Comparison of ENCODE assay signal across 7 mouse cellular contexts in genomic region chr7:118364353-118365007, GRCm38 (mm10).
A peak's percentile ranks its signal among the peaks of the same experiment; 100 is the strongest.
DNase-seq lines count a peak whose midpoint lies in the region; ATAC-seq and TF ChIP-seq lines count a peak whose summit lies in the region.

No protein-coding gene starts in this region.

- no peak overlapping the region for H3K27ac ChIP-seq in hindbrain, postnatal 0 days
- no peak overlapping the region for H3K27ac ChIP-seq in hindbrain, embryonic 16.5 days (ENCODE audit: low read depth, low read length)
- H3K27ac ChIP-seq in forebrain, embryonic 14.5 days (ENCODE audit: low read depth, low read length) = no peak overlapping the region
- H3K27ac ChIP-seq in layer of hippocampus, adult 2 months = peak overlapping the region; percentile 81
- H3K27ac ChIP-seq in midbrain, embryonic 13.5 days = no peak overlapping the region

- no peaks in the 10 kb centered on the region for H3K27me3 ChIP-seq in hindbrain, postnatal 0 days (ENCODE audit: insufficient read depth, low read length)
- H3K27me3 ChIP-seq in hindbrain, embryonic 16.5 days (replicated peaks; ENCODE audit: control insufficient read depth, insufficient read depth, low read length) = no peaks in the 10 kb centered on the region
- H3K27me3 ChIP-seq in forebrain, embryonic 14.5 days (replicated peaks; ENCODE audit: control insufficient read depth, insufficient read depth, low read length) = no peaks in the 10 kb centered on the region
- H3K27me3 ChIP-seq in midbrain, embryonic 13.5 days = no peaks in the 10 kb centered on the region

- H3K9ac ChIP-seq in hindbrain, postnatal 0 days (replicated peaks; ENCODE audit: low read length) = no peak overlapping the region
- no peak overlapping the region for H3K9ac ChIP-seq in hindbrain, embryonic 16.5 days (ENCODE audit: low read depth, low read length)
- no peak overlapping the region for H3K9ac ChIP-seq in forebrain, embryonic 14.5 days (ENCODE audit: low read length)
- H3K9ac ChIP-seq in midbrain, embryonic 13.5 days (replicated peaks) = no peak overlapping the region

- no peaks in the 10 kb centered on the region for H3K9me3 ChIP-seq in hindbrain, postnatal 0 days (ENCODE audit: low read length)
- no peaks in the 10 kb centered on the region for H3K9me3 ChIP-seq in hindbrain, embryonic 16.5 days (ENCODE audit: control insufficient read depth, low read length)
- H3K9me3 ChIP-seq in forebrain, embryonic 14.5 days (replicated peaks; ENCODE audit: control insufficient read depth, low read length) = no peaks in the 10 kb centered on the region
- no peaks in the 10 kb centered on the region for H3K9me3 ChIP-seq in midbrain, embryonic 13.5 days

- H3K4me3 ChIP-seq in hindbrain, postnatal 0 days (ENCODE audit: low read length) = no peak overlapping the region
- no peak overlapping the region for H3K4me3 ChIP-seq in hindbrain, embryonic 16.5 days (ENCODE audit: low read length)
- no peak overlapping the region for H3K4me3 ChIP-seq in forebrain, embryonic 14.5 days (ENCODE audit: low read depth, low read length)
- H3K4me3 ChIP-seq in layer of hippocampus, adult 2 months = no peak overlapping the region
- no peak overlapping the region for H3K4me3 ChIP-seq in midbrain, embryonic 13.5 days (replicated peaks)

- H3K4me1 ChIP-seq in hindbrain, postnatal 0 days (ENCODE audit: insufficient read depth, low read length) = peaks cover 5% of the 10 kb centered on the region; the same call in 1 of the 2 replicates
- H3K4me1 ChIP-seq in hindbrain, embryonic 16.5 days (ENCODE audit: control insufficient read depth, insufficient read depth, low read depth, low read length) = no peaks in the 10 kb centered on the region; the same call in 1 of the 2 replicates
- H3K4me1 ChIP-seq in forebrain, embryonic 14.5 days (ENCODE audit: control insufficient read depth, insufficient read depth, low read length) = peaks cover 3% of the 10 kb centered on the region; the same call in 1 of the 2 replicates
- 0 out of 2 replicates have a peak, but pooled peaks cover 7% of the 10 kb centered on the region for H3K4me1 ChIP-seq in midbrain, embryonic 13.5 days (replicated peaks)

- 26% methylated on average over 7 of the region's 7 CpGs for WGBS in hindbrain, postnatal 0 days
- WGBS in hindbrain, embryonic 16.5 days = 32% methylated on average over 7 of the region's 7 CpGs
- 30% methylated on average over 7 of the region's 7 CpGs for WGBS in forebrain, embryonic 14.5 days
- 37% methylated on average over 7 of the region's 7 CpGs for WGBS in midbrain, embryonic 13.5 days

- no peak for ATAC-seq in hindbrain, postnatal 0 days
- no peak for ATAC-seq in hindbrain, embryonic 16.5 days
- no peak for ATAC-seq in forebrain, embryonic 14.5 days
- ATAC-seq in midbrain, embryonic 13.5 days = no peak

- DNase-seq in hindbrain, postnatal 0 days (ENCODE audit: low spot score) = peak; percentile 28
- peak; percentile 32 for DNase-seq in adrenal gland, postnatal 10 days
- DNase-seq in forebrain, embryonic 14.5 days (ENCODE audit: low spot score) = peak; percentile 56
- peak; percentile 93 for DNase-seq in layer of hippocampus, adult 2 months (ENCODE audit: low spot score in 2 of 2)
- DNase-seq in right cerebral cortex, adult 2 months (ENCODE audit: low spot score in 2 of 2) = peak; percentile 92 to 93

- no peak overlapping the region for H3K4me2 ChIP-seq in hindbrain, postnatal 0 days (ENCODE audit: low read depth, low read length)
- H3K4me2 ChIP-seq in hindbrain, embryonic 16.5 days (ENCODE audit: low read length) = no peak overlapping the region
- no peak overlapping the region for H3K4me2 ChIP-seq in forebrain, embryonic 14.5 days (ENCODE audit: low read length)
- no peak overlapping the region for H3K4me2 ChIP-seq in midbrain, embryonic 13.5 days (replicated peaks)

- TF ChIP-seq CTCF in hindbrain, postnatal 0 days (IDR thresholded peaks at IDR 0.05; ENCODE audit: low read depth) = peak; percentile 49
- peak; percentile 79 for TF ChIP-seq CTCF in layer of hippocampus, adult 2 months (conservative IDR thresholded peaks at IDR 0.05)

- no peaks in the 10 kb centered on the region for H3K36me3 ChIP-seq in hindbrain, postnatal 0 days (ENCODE audit: insufficient read depth, low read length)
- no peaks in the 10 kb centered on the region for H3K36me3 ChIP-seq in hindbrain, embryonic 16.5 days (ENCODE audit: control insufficient read depth, insufficient read depth, low read length)
- H3K36me3 ChIP-seq in forebrain, embryonic 14.5 days (ENCODE audit: control insufficient read depth, insufficient read depth, low read length) = no peaks in the 10 kb centered on the region
- H3K36me3 ChIP-seq in midbrain, embryonic 13.5 days = no peaks in the 10 kb centered on the region

Comparison
In these comparisons a context has a peak if more than half of its experiments do, and no peak if none do; other contexts are left out.
1. DNase-seq: peak in every context shown above with its lines; median percentile 93 in layer of hippocampus, adult 2 months; 92 in right cerebral cortex, adult 2 months; 56 in forebrain, embryonic 14.5 days; 32 in adrenal gland, postnatal 10 days; 28 in hindbrain, postnatal 0 days.